Mouse (Mus musculus) spleen, postnatal 10 days (tissue): ENCODE measurements around the gene Nos1.

Source experiments
- DNase-seq, 2 experiments: peaks; one replicate each; pipeline ENCODE4 v3.0.0; 2021 to 2022; ENCODE audit warnings: low spot score in 2 of 2

The Nos1 gene

GRCm38 (mm10) chr5:117780681-117781080 is at the start of gene Nos1:
TSS of gene Nos1 (plus strand) at chr5:117781032.
- no peak for DNase-seq

GRCm38 (mm10) chr5:117731311-117731710 is 49.5 kb upstream of the Nos1 start:
- no peak for DNase-seq

DNA sequence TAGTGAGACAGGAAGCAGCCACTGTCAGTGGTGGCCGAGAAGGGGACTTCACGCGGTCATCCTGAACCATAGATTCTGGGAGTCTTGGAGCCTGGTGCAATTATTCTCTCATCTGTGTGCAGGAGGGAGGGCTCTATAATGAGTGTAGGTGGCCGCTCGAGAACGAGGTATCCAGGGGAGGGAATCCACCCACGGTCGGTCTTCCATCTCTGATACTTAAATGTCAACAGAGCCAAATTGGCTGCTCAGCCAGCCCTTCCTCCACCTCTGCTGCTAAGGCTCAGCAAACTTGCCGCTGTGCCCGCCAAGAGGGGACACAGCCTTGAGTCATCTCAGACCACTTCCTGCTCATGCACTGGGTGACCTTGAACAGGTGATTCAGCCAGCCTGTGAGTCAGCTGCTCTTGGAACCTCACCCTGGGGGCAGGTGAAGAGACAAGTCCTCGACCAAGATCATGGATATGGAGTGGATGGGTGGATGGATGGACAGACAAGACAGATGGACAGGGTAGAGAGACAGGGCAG is 36.1 kb upstream of the Nos1 start:
- no peak for DNase-seq

GRCm38 (mm10) chr5:117749353-117749752 is 31.5 kb upstream of the Nos1 start:
- DNase-seq, result no peak

- no peak for DNase-seq
These were observed 22.9 kb upstream of the Nos1 start for GRCm38 (mm10) chr5:117757696-117758482.

DNA sequence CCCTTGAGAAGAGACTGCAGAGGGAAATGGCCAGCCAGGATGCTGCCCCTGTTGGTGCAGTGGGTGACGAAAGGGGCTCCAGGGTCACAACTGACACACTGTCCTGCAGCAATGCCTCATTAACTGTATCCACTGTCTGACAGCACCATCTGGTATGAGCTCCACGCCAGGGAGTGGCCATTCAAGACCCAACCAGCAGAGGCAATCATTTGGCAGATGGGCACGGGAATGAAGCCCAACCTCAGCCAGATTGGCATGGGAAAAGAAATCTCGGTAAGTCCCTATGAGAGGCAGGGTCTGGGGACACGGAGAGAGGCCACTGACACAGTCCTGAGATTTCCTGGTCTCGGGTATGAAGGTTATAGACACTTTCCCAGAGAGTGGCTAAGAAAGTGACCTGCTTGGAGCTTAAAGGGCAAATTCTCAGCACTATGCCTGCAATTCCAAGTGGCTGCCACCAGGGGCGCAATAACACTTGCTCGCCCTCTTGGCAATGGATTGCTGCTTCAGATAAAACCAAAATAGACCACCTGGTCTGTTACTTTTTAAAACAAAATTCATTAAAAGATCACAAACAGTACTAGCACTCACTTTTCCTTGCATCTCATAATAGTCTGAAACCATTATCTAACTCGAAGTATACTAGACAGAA is 19.5 kb upstream of the Nos1 start:
- DNase-seq, result no peak

DNA sequence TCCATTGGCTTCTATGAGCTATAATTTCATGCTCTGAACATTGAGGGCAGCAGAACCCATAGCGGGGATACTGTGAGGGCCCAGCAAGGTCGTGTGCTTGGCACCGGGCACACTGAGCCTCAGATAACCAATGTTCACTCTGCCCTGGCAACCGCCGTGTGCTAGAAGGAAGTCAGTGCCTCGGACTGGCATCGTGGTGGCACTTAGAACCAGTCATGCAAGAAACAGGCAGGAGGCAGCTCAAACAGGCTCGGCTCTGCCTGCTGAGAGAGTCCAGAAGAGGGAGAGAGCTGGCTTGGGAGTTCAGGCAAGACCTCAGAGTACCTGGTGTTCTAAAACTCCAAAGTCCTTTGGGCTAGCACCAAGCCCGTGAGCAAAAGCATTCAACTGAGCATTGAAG is 16.3 kb upstream of the Nos1 start:
- no peak for DNase-seq

GRCm38 (mm10) chr5:117779175-117779574 is 1.7 kb upstream of the Nos1 start:
- no peak for DNase-seq

GRCm38 (mm10) chr5:117781178-117781577 is 346 bp downstream of the Nos1 start:
- no peak for DNase-seq

GRCm38 (mm10) chr5:117790071-117790470 is 9.2 kb downstream of the Nos1 start:
- DNase-seq, result no peak

DNA sequence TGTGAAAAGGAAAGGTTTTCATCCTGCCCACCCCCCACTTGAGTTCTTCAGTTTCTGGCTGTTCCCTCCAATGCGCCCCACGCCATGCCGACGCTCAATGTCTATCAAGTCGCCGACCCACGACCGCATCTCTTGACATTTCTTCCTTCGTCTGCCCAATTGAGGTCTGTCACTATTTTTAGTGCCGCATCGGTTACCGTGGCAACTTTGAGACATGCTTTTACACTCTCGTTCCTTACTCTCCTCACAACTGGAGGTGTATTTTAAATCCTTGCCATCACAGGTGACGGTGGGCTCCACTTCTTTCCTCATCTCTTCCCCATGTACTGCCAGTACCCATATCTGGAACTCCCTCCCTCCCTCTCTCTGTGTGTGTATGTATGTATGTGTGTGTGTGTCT is 11.0 kb downstream of the Nos1 start:
- DNase-seq, result no peak

DNA sequence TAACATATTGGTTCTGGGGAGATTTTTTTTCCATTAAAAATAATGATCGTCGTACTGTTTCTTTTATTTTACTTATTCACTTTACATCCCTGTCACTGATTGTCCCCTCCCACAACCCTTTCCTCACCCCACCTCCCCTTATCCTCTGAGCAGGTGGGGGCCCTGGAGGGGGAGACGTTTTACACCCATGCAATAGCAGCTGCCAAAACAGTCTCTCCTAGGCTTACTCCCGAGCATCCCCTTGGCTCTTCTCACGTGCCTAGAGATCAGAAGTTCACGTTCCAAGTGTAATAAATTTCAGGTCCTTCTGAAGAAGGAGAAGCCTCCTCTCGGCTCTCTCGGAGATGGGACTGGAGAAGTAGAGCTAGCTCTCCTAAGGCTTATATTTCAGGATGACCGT is 20.0 kb downstream of the Nos1 start:
- no peak for DNase-seq

DNA sequence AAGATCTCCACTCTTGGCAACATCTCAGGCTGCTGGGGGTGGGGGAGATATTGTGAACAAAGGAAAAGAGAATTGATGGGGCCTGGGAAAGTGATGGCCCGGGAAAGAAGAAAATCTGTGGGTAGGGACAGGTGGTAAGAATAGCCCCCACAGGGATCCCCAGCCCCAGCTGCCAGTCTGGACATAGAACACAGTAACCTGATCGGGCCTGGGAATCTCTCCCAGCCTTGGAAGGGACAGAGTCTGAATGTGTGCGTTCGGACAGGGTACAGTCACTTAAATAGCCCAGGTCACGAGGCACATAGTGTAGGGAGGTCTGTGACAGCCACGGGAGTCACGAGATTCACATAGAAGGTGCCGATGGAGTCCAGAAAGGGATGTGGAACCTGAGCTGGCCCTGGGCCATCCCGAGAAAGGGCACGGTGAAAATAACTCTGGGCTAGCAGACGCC is 21.3 kb downstream of the Nos1 start:
- DNase-seq, result no peak

DNA sequence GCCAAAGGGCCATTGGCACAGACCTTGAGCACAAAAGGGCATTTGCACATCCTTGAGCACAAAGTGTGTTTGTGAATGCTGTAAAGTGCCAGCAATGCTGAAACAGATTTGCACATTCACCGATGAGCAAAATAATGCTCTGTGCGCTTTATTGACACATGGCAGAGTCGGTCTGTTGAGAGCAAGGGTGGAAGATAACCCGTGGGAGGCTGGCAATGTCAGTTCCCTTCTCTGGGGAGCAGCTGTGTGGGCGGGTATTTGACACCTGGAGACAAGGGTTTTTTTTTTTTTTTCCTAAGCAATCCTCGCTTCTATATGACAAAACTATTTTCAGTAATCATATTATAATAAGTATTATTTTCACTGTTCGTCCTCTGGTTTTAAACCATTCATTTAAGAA is 22.7 kb downstream of the Nos1 start:
- no peak for DNase-seq

DNA sequence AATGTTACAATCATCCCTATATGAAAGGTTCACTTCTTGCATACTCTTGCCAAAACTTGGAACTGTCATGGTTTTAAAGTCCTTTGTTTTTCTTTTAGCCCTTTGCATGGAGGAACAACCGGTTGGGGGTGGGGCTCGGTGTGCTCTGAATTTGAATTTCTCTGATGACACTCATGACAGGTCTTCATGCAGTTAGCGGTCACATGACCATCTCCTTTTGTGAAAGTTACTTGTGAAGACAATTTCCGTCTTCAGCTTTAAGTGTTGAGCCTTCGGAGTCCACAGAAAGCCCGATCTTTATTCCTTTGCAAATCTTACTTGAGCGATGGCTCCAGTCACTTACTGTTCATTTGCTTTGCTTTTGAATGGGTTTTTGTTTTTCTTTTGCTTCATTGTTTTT is 30.1 kb downstream of the Nos1 start:
- DNase-seq, result no peak

GRCm38 (mm10) chr5:117818800-117819199 is 38.0 kb downstream of the Nos1 start:
- DNase-seq, result no peak

DNA sequence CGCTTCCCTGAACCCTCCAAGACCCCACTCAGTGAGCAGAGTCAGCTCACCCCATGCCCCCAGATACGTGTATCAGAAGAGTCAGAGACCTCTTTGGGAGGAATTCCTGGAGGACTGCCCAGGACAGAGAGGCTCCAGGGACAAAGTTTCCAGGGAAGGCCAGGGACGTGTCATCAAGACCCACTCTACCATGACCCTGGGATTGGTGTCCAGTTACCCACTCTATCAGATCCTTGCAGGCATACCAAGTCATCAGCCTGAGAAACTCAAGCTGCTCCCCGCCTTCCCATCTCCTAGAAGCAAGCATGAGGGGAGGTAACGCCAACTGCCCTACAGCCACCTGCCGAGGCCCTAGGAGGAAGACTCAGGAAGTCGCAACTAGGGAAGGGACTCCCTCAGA is 39.6 kb downstream of the Nos1 start:
- DNase-seq, result no peak

DNA sequence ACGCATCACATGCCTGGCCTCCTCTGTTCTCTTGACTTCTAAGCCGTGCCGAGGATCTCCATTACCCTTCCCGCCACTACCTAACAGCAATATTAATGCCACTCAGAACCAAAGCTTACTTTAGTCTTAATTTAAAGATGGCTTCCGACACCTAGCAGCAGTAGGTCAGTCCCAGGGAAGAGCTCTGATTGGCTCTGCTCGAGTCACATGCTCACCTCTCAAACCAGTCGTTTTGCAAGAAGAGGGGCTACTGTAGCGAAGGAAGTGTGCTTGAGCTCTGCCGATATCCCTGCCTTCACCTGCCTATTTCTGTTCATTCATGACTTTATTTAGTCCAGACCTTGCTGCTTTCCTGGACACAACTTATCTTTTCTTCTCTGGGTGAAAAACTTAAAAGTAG is 43.0 kb downstream of the Nos1 start:
- DNase-seq, result no peak

- no peak for DNase-seq
These were observed 43.7 kb downstream of the Nos1 start for GRCm38 (mm10) chr5:117824486-117824885.

GRCm38 (mm10) chr5:117825336-117825735 is 44.5 kb downstream of the Nos1 start:
- DNase-seq, result no peak

DNA sequence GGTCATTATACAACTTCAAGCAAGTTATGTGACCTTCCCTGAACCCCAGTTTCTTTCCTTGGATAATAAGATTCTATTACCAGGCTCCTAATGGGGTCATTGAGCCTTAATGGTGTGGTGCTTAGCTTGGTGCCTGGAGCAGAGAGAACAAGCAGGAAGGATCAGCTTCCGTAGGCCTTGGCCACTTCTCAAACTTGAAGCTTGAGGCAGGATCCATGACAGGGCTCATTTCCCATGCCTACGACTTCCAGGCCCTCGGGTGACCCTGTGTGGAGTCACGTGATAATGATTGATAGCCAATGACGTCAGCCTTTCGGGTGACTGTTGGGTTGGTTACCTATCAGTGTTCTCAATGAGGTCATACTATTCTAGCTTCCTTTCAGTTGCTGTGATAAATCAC is 46.5 kb downstream of the Nos1 start:
- DNase-seq, result no peak

GRCm38 (mm10) chr5:117836930-117837329 is 56.1 kb downstream of the Nos1 start:
- peak; percentile 17 to 61 for DNase-seq

DNA sequence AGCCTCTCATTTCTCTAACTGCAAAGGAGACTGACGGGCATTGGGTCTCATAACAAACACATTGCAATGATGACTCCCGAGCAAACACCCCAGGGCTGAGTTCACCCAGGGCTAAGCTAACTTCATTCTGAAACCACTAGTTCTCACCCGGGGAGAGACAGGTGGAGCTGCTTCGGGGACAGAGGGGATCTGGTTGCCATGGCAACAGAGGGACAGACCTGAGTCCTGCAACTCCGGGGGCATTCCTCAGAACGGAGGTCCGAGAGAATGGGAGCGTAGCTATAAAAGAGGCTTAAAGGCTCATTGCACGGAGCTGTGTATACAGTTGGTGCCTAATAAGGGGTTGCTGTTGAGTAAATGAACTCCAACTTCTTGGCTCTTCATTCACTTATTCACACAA is 56.9 kb downstream of the Nos1 start:
- no peak for DNase-seq
